Mouse (Mus musculus) erythroblast, adult 5-6 weeks (primary cell): Measurements from ENCODE around the gene Rere. TPM values are rescaled to one million over a fixed set of nuclear protein-coding genes. Genes with fewer than 3 reads are reported as not detected.

Source experiments
- ATAC-seq: replicated peaks from 2 replicates; pipeline ENCODE4 v1.8.0; 2016; ENCODE audit warnings: moderate number of reproducible peaks, mild to moderate bottlenecking, moderate TSS enrichment, inconsistent platforms; ENCODE audit not compliant: poor library complexity, low FRiP score, severe bottlenecking
- total RNA-seq, 2 experiments: library from RNA; stranded (forward) in 1 of 2; stranded (reverse) in 1 of 2; fragments of 150-400 nt in 1 of 2; fragments of 200-764, 138-1000 nt in 1 of 2; gene quantifications; 2 replicates each; pipeline versions ENCODE4 v1.2.3 to v1.2.4; 2015 to 2017; ENCODE audit warnings: low replicate concordance in 2 of 2

Rere gene
- total RNA-seq, 2 experiments from 2014 or later, result 9.5 to 11.1 TPM

DNA sequence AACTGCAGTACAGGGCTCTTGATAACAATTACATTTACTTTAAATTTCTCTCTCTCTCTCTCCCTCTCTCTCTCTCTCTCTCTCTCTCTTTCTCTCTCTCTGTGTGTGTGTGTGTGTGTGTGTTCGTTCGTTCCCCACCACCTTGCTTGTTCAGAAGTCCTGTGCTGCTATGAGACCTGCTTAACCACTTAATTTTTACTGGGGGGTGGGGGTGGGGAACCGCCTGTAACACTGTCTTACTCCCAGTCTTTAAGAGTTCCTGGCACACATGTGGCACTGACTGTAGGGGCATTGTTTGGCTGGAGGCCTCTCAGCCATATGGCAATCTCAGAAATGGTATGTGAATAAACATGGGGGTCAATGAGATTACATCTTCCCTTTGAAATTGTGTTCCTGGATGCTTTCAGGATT is 91.2 kb downstream of the Rere start:
- no peak for ATAC-seq

DNA sequence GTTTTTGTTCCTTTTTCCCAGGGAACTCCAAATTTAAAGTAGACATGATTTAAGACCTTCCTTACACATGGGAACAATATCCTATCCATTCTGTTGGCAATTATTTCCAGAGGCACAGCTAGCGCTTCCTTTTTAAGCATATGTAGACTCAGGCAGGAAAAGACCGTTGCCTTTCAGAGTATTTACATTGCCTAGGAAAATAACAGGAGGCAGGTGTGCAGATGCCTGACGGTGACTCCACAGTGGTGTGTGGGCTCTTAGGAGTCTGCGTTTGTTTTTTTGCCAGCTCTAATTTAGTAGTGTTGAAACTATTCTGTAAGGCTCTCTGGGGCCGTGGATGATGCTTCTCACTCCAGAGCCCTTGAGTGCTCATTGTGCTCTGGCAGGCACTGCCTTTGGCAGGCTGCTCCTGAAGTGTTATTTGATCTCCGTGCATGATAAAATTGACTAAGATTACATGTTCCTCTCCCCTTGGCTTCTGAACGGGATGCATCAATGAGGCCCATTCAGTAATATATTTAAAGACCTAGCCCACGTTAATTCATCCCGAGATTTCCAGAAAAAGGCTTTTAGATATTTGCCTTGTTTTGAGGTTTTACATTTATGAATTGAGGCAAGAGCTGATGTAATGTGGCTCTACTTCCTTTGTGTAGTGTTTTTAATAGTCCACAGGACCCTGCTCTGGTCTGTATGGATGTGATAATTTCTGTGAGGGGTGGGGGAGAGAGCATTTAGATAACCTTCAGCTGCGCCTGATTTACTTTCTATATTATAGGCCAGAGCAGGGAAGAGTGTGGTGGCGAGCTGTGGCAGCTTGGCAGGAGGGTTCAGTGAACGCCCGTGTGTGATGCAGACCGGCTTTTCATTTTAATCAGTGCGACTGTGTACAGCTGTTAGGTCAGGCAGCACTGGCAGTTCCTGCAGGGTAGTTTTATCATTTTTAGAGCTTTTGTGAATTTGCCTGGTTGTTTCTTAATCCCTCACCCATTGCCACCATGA is 92.0 kb downstream of the Rere start:
- no peak for ATAC-seq

DNA sequence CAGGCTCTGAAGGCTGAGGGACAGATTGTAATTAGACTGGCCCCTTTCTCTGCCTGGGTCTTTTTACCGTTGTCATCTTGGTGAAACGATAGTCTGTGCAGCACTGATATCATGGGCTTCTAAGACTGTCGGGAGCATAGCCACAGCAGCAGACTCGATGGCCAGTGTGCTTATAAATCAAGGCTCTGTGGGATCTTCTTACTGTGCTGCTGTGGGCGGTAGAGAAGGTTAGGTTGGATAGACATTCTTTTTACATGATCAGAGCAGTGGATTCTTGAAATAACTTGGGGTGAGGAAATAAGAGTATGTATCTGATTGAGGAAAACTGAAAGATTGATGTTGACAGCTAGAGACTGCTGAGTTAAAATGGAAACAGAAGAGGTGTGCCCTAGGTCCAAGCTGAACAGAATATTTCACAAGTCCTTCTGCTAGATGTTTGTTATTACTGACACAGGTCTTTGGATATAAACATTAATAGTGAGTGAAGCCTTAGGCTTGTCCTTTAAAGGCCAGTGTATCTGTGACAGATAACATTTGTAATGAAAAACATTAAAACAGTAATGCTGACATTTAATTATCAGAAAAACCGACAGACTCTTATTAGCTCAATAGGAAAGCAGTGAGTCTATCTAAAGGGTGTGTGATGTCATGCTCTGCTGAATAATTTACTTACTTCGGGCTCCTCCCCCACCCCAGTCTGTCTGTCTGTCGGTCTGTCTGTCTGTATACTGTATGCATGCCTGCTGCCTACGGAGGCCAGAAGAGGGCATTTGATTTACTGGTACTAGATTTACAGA is 93.4 kb downstream of the Rere start:
- no peak for ATAC-seq

DNA sequence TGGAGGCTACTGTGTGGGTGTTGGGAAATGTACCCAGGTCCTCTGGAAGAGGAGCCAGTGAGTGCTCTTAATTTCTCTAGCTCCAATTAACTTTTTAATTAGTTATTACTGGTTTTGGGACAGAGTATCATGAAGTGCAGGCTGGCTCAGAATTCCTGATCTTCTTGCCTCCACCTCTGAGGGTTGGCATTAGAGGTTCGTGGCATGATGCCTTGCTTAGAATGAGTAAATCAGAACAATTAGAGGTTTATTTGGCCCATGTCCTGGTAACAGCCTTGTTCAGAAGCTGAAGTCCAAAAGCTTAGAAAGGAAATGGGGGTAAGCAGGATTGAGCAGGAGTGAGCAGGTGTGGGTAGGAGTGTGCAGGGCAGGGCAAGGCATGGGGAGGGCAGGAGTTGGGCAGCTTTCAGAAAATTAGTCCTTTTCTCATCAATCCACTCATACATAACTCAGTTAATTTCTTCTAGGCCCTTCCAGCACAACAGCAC is 94.0 kb downstream of the Rere start:
- ATAC-seq, result no peak

DNA sequence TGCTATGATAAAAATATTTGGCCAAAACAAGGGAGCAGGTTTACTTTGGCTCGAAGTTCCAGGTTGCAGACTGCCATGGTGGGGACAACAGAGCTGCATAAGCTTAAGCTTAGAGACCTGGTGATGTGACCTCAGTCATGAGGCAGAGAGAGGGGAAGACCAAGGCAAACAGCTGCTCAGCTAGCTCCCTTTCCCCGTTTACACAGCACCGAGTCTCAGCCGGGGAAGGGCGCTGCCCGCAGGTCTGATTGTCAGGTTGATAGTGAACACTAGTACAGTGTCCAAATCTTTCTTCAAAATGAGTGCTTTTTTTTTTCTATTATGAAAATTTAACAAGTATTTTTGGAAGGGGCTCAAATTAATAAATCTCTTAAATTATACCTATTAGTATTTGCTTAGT is 97.9 kb downstream of the Rere start:
- no peak for ATAC-seq

DNA sequence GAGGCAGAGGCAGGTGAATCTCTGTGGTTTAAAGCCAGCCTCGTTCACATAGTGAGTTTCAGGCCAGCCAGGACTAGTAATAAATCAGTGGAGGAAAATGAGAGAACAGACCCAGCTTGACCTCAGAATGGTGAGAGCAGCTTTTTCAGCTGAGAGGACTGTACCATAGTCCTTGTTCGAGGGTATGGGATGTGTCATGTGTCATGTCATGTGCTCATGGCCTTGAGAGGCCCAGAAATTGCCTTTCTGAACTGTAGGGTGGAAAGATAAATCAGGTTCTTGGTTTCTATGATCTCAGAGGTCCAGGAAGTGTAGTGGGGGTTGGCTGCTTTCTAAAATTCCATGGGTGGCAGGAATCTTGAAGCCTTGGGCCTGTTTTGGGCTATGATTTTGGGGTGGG is 98.3 kb downstream of the Rere start:
- ATAC-seq, result no peak

DNA sequence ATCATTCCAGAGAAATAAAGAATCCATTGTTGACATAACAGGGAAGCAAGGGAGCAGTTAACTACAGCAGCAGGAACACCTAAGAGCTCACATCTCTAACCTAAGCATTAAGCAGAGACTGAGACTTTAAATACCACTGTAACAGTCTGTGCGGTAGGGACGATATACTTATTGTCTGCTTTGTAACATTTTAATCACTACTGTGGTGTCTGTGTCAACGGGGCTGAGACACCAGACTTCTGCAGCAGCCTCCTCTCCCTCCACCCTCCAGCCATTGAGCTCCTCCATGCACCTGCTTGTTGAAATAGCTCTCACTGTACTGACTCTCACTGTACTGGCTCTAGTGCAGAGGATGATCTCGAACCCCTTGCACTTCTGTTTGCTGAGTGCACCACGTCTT is 98.8 kb downstream of the Rere start:
- no peak for ATAC-seq

DNA sequence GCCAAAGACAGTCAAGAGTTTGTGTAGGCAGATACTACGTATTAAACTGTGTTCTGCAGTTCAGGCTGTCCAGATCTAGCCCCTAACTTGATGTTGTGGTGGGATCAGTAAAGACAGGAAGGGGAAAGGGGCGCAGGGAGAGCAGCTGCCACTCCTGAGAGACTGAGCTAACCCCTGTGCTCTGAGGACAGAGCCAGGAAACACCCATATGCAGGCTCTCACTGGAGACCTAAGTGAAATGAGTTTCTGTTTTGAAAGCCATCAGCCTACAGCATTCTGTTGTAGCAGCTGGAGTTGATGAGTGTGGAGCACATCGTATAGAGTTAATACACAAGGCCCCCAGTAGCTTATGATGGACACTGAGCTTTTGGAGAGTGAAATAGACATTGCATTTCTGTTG is 101.1 kb downstream of the Rere start:
- ATAC-seq, result no peak

DNA sequence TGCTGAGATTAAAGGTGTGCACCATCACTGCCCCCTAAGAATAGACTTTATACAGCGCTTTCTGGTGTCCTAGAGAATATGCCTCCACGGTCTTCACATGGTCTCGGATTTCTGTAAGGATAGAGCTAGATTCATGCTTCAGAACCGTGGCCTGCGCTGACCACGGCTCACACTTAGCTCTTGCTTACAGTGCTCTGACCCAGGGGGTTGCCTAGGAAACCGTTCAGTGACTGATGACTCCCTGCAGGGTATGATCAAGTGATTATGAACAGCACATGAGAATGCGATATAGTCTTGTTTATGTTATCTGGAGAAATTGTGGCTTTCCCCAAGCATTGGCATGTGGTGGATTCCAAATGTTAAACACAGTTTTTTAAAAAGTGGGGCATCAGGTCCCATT is 103.0 kb downstream of the Rere start:
- no peak for ATAC-seq

DNA sequence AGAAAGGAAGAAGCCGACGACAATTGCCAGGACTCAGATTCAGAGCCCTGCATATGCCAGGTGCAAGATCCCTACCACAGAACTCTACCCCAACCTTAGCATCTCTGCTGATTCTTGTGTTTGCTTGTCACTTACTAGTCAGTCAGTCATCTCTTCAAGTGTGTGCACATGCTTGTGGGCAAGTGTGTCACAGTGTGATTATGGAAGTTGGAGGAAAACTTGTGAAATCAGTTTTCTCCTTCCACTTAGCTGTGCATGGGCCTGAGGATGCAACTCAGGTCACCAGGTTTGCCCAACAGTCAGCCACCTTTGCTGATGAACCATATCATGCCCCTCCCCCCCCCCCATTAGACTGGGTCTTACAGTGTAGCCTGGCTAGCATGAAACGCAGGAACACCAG is 103.5 kb downstream of the Rere start:
- ATAC-seq, result no peak

DNA sequence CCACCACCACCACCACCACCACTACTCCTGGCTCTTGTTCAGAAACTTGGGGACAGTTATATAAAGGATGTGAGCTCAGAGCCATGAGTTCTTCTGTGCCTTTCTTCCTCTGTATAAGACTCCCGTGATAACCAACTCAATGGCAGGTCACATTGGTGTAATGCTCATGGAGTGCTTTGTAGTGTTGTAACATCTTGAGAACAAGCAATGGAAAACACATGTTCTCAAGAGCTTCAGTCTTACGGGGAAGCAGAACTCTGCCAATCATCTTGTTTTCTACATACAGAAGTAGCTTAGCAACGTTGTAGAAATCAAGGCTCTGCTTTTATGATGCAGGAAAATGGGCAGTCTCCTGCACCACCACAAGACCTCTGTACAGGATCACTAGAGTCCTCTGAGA is 107.1 kb downstream of the Rere start:
- no peak for ATAC-seq

DNA sequence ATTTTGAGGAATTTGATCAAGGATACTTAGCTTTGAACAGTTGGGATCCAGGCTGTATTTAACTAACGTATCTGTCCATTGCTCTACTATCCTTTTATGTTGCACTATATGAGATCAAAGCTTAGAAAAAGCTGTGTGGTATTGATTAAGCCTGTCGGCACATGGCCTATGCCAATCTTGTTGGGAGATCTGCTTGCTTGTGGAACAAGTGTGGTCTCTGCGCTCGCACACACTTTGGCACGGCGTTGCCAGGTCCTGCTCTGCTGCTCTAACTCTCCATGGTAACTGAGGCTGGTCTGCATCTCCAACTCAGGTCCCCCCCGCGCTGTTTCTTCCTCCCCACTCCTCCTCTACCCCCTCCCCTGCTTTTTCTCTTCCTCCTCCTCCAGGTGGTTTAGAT is 112.2 kb downstream of the Rere start:
- no peak for ATAC-seq

DNA sequence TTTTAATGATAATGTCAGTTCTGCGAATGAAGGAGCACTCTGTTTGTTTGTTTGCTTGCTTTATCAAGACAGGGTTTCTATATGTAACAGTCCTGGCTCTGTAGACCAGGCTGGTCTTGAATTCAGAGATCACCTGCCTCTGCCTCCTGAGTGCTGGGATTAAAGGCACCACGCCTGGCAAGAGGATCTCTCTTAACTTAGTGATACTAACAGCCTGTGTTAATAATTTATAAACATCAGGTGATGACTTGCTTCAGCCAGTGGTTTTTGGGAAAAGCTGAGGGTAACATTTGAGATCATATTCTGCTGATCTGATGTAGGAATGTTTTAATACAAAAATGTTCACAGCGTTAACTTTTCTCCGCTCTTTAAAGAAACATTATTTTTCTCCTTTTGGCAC is 112.6 kb downstream of the Rere start:
- ATAC-seq, result no peak

DNA sequence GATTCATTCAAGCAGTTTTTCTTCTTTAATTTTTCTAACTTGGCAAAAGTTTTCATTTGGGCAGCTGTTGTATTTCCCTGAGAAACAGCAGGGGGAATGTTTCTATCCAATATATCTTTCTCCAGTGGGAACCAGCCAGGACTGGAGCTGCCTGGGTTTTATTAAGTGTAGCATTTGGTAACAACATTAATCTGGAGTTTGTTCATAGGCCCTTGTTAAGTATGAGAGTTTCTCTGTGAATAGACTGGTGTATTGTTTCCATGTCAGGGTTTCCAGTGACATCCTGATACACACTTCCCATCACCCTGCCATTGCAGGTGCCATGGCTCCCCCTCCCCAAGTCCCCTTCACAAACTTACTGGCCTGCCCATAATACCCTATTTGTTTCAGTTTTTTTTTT is 114.9 kb downstream of the Rere start:
- no peak for ATAC-seq

DNA sequence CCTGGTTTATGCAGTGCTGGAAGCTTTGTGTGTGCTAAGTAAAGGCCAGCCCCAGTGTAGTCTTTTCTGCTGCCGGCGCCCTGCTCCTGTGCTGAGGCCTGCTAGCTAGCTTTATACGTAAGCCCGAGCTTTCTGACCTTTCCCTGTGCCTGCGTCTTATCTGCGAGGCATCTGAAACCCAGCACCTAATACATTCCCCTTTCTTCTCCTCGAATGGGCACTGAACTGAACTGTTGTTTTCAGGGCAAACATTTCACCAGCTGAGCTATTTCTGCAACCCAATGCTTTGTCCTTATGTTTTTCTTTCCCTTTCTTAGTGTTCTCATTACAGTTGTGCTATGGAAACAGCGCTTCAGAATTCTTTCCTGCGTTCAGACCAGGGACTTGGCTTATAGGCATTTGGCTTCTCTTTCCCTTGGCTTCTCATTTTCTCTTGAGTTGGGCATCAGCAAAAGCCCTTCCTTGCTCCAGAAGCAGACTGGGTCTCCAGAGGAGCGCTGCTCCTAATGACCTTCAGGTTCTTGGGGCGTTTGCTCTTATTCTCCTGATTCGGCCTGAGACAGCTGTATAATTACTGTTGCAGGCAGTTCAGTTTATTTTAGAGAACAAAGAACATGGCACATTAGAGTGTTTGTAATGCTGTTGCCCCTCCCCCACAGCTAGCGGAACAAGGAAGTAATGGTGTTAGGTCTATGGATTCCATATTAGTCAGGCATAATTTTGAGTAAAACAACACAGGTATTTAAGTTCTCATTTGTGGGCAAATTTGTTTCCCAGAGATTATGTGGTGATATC is 115.6 kb downstream of the Rere start:
- no peak for ATAC-seq

DNA sequence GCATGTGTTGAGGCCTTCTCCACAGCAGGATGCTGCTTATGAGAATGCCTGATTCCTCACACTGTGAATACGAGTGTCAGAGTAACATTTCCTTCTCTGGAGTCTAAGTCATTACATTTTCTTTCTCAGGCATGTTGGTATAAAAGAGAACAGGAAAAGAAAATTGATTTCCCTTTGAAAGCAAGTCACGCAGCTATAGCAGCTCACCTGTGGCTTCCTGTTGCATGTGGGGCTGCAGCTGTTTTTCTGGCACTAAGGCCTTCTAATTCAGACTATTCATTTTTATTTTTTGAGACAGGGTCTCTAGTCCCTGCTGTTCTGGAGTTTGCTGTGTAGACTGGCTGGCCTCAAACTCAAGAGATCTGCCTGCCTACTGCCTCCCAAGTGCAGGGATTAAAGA is 117.6 kb downstream of the Rere start:
- no peak for ATAC-seq

DNA sequence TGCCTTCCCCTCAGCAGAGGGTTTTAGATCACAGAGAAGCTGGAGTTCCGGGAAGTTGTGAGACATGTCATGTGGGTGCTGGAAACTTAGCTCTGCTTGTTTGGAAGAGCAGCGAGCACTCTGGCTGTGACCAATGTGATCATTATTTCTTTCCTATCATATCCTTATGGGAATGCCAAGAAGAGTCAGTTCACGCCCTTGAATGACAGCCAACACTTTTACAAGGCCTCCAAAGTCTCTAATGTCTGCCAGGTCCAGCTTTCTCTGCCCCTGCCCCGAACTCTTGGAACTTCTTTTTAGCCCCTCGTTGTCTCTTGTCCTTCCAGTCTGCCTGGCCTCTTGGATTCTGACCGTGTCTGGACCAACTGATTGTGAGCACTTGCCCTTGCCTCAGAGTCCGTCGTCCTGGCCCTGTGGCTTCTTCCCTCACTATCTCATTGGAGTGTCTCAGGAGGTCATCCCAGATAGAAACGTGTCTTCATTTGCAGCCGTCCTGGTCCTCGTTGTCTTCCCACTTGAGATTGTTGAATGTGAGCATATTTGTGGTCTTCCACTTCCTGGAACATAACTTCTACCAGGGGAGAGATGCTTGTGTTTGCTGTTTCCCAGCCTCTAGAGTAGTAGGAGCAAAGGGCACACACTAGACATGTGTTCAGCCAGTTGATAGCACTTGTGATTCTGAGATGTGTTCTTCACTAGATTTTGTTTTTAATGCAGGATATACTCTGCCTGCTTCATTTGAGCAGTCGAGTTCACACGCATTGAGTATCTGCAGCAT is 120.6 kb downstream of the Rere start:
- no peak for ATAC-seq

DNA sequence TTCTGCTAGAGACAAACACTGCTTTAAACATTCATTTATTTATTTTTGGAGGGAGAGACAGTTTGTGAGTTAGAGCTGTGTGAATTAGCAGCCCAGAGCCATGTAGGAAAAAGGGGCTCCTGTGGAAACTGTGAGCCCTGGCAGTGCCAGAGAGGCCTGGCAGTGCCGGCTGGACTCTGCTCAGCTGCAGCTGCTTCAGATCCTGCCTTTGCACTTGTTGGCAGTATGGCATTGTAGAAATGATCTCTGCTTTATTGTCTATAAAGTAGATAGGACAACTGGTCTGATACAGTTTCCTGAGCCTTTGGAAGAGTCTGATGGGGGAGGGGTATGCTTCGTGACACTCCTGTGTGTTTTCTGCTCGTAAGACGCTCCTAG is 121.2 kb downstream of the Rere start:
- ATAC-seq, result no peak

DNA sequence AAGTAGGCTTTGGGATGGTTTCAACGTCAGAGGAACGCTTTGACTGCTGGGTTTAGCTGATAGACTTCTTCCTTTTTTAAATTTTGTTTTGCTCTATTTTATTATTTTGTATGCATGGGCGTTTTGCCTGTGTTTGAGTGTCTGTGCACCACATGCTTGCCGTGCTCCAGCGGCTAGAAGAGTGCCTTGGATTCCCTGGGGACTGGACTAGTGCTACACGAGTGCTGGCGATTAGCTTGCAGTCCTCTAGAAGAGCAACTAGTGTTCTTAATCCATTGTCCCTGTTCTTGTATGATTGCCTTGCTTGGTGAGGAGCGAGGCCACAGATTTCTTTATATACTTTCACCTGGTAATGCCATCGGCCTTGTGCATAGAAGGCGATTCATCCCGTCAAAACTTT is 122.5 kb downstream of the Rere start:
- no peak for ATAC-seq
